ENCODE assay signal across 7 mouse cellular contexts in the genomic region with DNA sequence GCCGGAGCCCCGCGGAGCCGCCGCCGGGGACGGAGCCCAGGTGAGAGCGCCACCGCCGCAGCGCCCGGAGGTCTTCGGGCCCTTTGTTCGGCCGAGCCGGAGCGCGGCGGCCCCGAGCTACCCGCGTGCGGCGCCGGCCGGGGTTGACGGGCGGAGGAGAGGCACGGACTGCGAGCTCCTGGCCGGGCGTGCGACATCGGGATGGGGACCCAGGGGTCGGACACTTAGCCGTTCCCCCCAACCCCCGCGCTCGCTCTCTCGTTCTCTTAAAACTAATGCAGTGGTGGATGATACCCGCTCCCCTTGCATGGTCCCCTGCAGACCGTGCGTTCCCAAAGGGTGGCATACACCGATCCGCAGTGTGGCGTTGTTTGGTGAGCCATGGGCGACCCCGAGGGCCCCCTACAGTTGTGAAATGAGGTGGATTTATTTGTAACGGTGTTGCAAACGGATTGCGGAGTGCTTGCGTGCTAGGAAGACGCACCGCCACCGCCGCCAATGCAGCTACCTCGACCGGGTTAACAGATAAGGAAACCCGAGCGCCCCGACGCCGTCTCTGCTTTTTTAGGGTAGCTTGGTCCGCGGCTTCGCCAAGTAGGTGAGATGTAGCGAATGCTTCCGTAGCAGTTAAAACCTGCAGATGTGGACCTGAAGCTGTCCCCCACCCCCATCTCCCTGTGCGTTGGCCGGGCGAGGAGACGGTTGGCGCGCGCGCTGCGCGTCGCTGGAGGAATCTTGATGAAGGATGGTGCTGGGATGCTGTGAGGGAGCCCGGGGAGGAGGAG. TPM values are rescaled to one million over a fixed set of nuclear protein-coding genes. Genes with fewer than 3 reads are reported as not detected.
DNase-seq lines count a peak whose midpoint lies in the region; TF ChIP-seq lines count a peak whose summit lies in the region.

No protein-coding gene starts in this region.

- peak; percentile 73 for TF ChIP-seq POLR2A in cortical plate, adult 2 months (IDR thresholded peaks at IDR 0.05; ENCODE audit: extremely low read depth, insufficient read depth, low read length)

- peak; percentile 68 for DNase-seq in adrenal gland, adult 2 months
- DNase-seq in gastrocnemius, adult 8-10 months (ENCODE audit: low spot score in 2 of 2) = peak; percentile 17 to 27
- DNase-seq in induced T-regulatory cell, adult 2 months (ENCODE audit: low read depth) = peak; percentile 70
- DNase-seq in left cerebral cortex, postnatal 14 days (ENCODE audit: low spot score in 2 of 2) = peak; percentile 77 to 78
- peak; percentile 73 for DNase-seq in mesoderm, embryonic 11.5 days (ENCODE audit: low read depth, low spot score)
- peak; percentile 41 for DNase-seq in spleen, adult 12 weeks (ENCODE audit: low spot score)

- TF ChIP-seq CTCF in cortical plate, adult 2 months (IDR thresholded peaks at IDR 0.05; ENCODE audit: extremely low read depth, insufficient read depth, low read length) = no peak

- intact Hi-C loops in left cerebral cortex, postnatal 14 days (cut with DNase I) = no loop called here

- peak overlapping the region; percentile 80 for H3K4me3 ChIP-seq in cortical plate, adult 2 months (ENCODE audit: insufficient read depth, low read length)

- H3K4me1 ChIP-seq in cortical plate, adult 2 months (ENCODE audit: control insufficient read depth, insufficient read depth, low read length) = peaks cover 4% of the 10 kb centered on the region; the same call in 1 of the 2 replicates

- H3K27ac ChIP-seq in cortical plate, adult 2 months (ENCODE audit: insufficient read depth, low read length) = peak overlapping the region; percentile 95

RNA-seq across cellular contexts. Expression of a gene that starts 1.4 kb away (rescaled TPM):
- 10 to 100 TPM; 21.1 to 24.6 TPM for total RNA-seq in adrenal gland, adult 2 months (2021)
- 17.0 and 17.1 TPM in 2 replicates for polyA plus RNA-seq in adrenal gland, adult 2 months (2012; rRNA removed)
- 46.9 and 54.7 TPM in 2 replicates for polyA plus RNA-seq in cortical plate, adult 2 months (2012; rRNA removed)
- 10 to 100 TPM; 17.0 to 20.8 (median 18.6) TPM for total RNA-seq in gastrocnemius, adult 8-10 months (2022)
- total RNA-seq in left cerebral cortex, postnatal 14 days (2021) = 10 to 100 TPM; 56.5 to 57.5 TPM

Comparison
In these comparisons a context has a peak if more than half of its experiments do, and no peak if none do; other contexts are left out.
1. Peak in every context shown above with its lines: DNase-seq, H3K4me3 ChIP-seq and H3K27ac ChIP-seq.
2. DNase-seq: peak in every context shown above with its lines; median percentile 78 in left cerebral cortex, postnatal 14 days; 73 in mesoderm, embryonic 11.5 days; 70 in induced T-regulatory cell, adult 2 months; 68 in adrenal gland, adult 2 months; 41 in spleen, adult 12 weeks; 22 in gastrocnemius, adult 8-10 months.